Mouse (Mus musculus) forebrain, embryonic 14.5 days (tissue): ENCODE data around the gene Itga4. TPM values are rescaled to one million over a fixed set of nuclear protein-coding genes. Genes with fewer than 3 reads are reported as not detected.

Experiments
- ATAC-seq: fragments of 200-750 bp; cut with Nextera tagmentation; 2 replicates; pipeline ENCODE4 v1.8.0; 2017; ENCODE audit warnings: mild to moderate bottlenecking, moderate library complexity
- DNase-seq: peaks from one replicate; pipeline ENCODE4 v3.0.0-alpha.2; 2015; ENCODE audit warnings: low spot score
- H3K27ac ChIP-seq: fragments of 300-500 bp; sonication (generic); 2 replicates; pipeline ENCODE4 v1.5.1; 2014; ENCODE audit warnings: low read depth, mild to moderate bottlenecking, control low read depth, low read length, moderate library complexity
- H3K27me3 ChIP-seq: fragments of 300-500 bp; sonication (generic); replicated peaks from 2 replicates; pipeline ENCODE4 v1.6.1; 2014; ENCODE audit warnings: low read length, control low read depth, mixed read lengths; ENCODE audit not compliant: control insufficient read depth, insufficient read depth
- H3K36me3 ChIP-seq: fragments of 300-500 bp; sonication (generic); 2 replicates; pipeline ENCODE4 v1.6.1; 2014; ENCODE audit warnings: low read length, control low read depth; ENCODE audit not compliant: control insufficient read depth, insufficient read depth
- H3K4me1 ChIP-seq: fragments of 300-500 bp; sonication (generic); 2 replicates; pipeline ENCODE4 v1.6.1; 2014; ENCODE audit warnings: antibody characterized with exemption, low read length, control low read depth; ENCODE audit not compliant: control insufficient read depth, insufficient read depth
- H3K4me2 ChIP-seq: fragments of 300-500 bp; sonication (generic); 2 replicates; pipeline ENCODE4 v1.6.1; 2014; ENCODE audit warnings: mild to moderate bottlenecking, control low read depth, low read length
- H3K4me3 ChIP-seq: fragments of 300-500 bp; sonication (generic); 2 replicates; pipeline ENCODE4 v1.5.1; 2014; ENCODE audit warnings: low read depth, low read length, control low read depth
- H3K9ac ChIP-seq: fragments of 300-500 bp; sonication (generic); 2 replicates; pipeline ENCODE4 v1.6.1; 2014; ENCODE audit warnings: mild to moderate bottlenecking, low read length, control low read depth, moderate library complexity
- H3K9me3 ChIP-seq: fragments of 300-500 bp; sonication (generic); replicated peaks from 2 replicates; pipeline ENCODE4 v1.6.1; 2016; ENCODE audit warnings: low read length, control low read depth, mixed read lengths; ENCODE audit not compliant: control insufficient read depth
- WGBS: fragments of 180-500 bp; shearing (Covaris S2); extraction: QIAGEN DNeasy Blood & Tissue Kit; methylation state at CpG from one replicate; pipeline ENCODE4 v1.1.7; 2014; 5-methylcytosine and 5-hydroxymethylcytosine counted together
- polyA plus RNA-seq: library from polyadenylated mRNA; unstranded; fragments of >200 nt; fragmentation: Nextera tagmentation; extraction: Ambion mirVana; gene quantifications from 2 replicates; pipeline ENCODE4 v1.2.1, GENCODE M21; 2014

Itga4 gene
- polyA plus RNA-seq, 1 experiment from 2014 or later, result 2.4 TPM

GRCm38 (mm10) chr2:79278581-79278980 is 23.4 kb downstream of the Itga4 start:
- H3K4me3 ChIP-seq, result no peak overlapping the region

GRCm38 (mm10) chr2:79284206-79284605 is 29.0 kb downstream of the Itga4 start:
- Histone ChIP-seq H3K9ac (no peak overlapping the region), H3K9me3 (no peaks in the 10 kb centered on the region), H3K27me3 (no peaks in the 10 kb centered on the region), H3K4me3 (no peak overlapping the region), H3K4me2 (no peak overlapping the region), H3K36me3 (no peaks in the 10 kb centered on the region), H3K4me1 (no peaks in the 10 kb centered on the region), H3K27ac (no peak overlapping the region)
- DNase-seq (no peak), ATAC-seq (no peak)
- WGBS, result 79% methylated on average over 4 of the region's 4 CpGs

More at GRCm38 (mm10) chr2:79278581-79278980, 23.4 kb downstream of the Itga4 start:
- Histone ChIP-seq H3K27me3 (no peaks in the 10 kb centered on the region), H3K4me2 (no peak overlapping the region), H3K9ac (no peak overlapping the region), H3K27ac (no peak overlapping the region), H3K4me1 (no peaks in the 10 kb centered on the region), H3K9me3 (no peaks in the 10 kb centered on the region), H3K36me3 (no peaks in the 10 kb centered on the region)
- no peak for ATAC-seq
- no peak for DNase-seq

- WGBS, result 82% methylated on average over 1 of the region's 1 CpGs
- no peaks in the 10 kb centered on the region for H3K9me3 ChIP-seq
- DNase-seq (no peak), ATAC-seq (no peak)
- H3K9ac ChIP-seq, result no peak overlapping the region
- H3K27me3 ChIP-seq, result no peaks in the 10 kb centered on the region
- H3K4me1 ChIP-seq, result no peaks in the 10 kb centered on the region
- no peak overlapping the region for H3K27ac ChIP-seq
- H3K4me3 ChIP-seq, result no peak overlapping the region
- no peak overlapping the region for H3K4me2 ChIP-seq
- no peaks in the 10 kb centered on the region for H3K36me3 ChIP-seq
Observed at GRCm38 (mm10) chr2:79290149-79290548, 34.9 kb downstream of the Itga4 start.

- DNase-seq, result no peak
- no peaks in the 10 kb centered on the region for H3K27me3 ChIP-seq
- no peaks in the 10 kb centered on the region for H3K4me1 ChIP-seq
- no peak overlapping the region for H3K9ac ChIP-seq
- H3K4me3 ChIP-seq, result no peak overlapping the region
- H3K4me2 ChIP-seq, result no peak overlapping the region
- H3K36me3 ChIP-seq, result no peaks in the 10 kb centered on the region
- no peaks in the 10 kb centered on the region for H3K9me3 ChIP-seq
- no peak overlapping the region for H3K27ac ChIP-seq
- WGBS, result 64% methylated on average over 8 of the region's 8 CpGs
- no peak for ATAC-seq
Observed at GRCm38 (mm10) chr2:79291922-79292321, 36.7 kb downstream of the Itga4 start.

GRCm38 (mm10) chr2:79292431-79292830 is 37.2 kb downstream of the Itga4 start:
- DNase-seq, result no peak
- Histone ChIP-seq H3K36me3 (no peaks in the 10 kb centered on the region), H3K9me3 (no peaks in the 10 kb centered on the region), H3K4me2 (no peak overlapping the region), H3K4me1 (no peaks in the 10 kb centered on the region), H3K27me3 (no peaks in the 10 kb centered on the region), H3K4me3 (no peak overlapping the region), H3K9ac (no peak overlapping the region), H3K27ac (no peak overlapping the region)
- 53% methylated on average over 6 of the region's 6 CpGs for WGBS
- no peak for ATAC-seq

- Histone ChIP-seq H3K27me3 (no peaks in the 10 kb centered on the region), H3K4me2 (no peak overlapping the region), H3K36me3 (no peaks in the 10 kb centered on the region), H3K9ac (no peak overlapping the region), H3K27ac (no peak overlapping the region), H3K9me3 (no peaks in the 10 kb centered on the region), H3K4me1 (no peaks in the 10 kb centered on the region), H3K4me3 (no peak overlapping the region)
- DNase-seq (no peak), ATAC-seq (no peak)
Observed at GRCm38 (mm10) chr2:79302398-79302797, 47.2 kb downstream of the Itga4 start.

- Histone ChIP-seq H3K4me3 (no peak overlapping the region), H3K9me3 (no peaks in the 10 kb centered on the region), H3K27me3 (no peaks in the 10 kb centered on the region), H3K36me3 (no peaks in the 10 kb centered on the region), H3K4me2 (no peak overlapping the region), H3K9ac (no peak overlapping the region), H3K4me1 (0 out of 2 replicates have a peak, but pooled peaks cover 6% of the 10 kb centered on the region), H3K27ac (no peak overlapping the region)
- WGBS, result 53% methylated on average over 4 of the region's 4 CpGs
- ATAC-seq, result peak; percentile 53; the same call in 1 of the 2 replicates
- DNase-seq, result peak; percentile 43
Observed at GRCm38 (mm10) chr2:79307549-79307948, 52.3 kb downstream of the Itga4 start.

GRCm38 (mm10) chr2:79309454-79310118 is 54.4 kb downstream of the Itga4 start:
- DNase-seq (peak; percentile 80), ATAC-seq (peak; percentile 83)

GRCm38 (mm10) chr2:79312499-79312898 is 57.3 kb downstream of the Itga4 start:
- no peak overlapping the region for H3K9ac ChIP-seq
- WGBS, result 63% methylated on average over 4 of the region's 4 CpGs
- H3K9me3 ChIP-seq, result no peaks in the 10 kb centered on the region
- no peak overlapping the region for H3K4me3 ChIP-seq
- ATAC-seq, result no peak
- no peaks in the 10 kb centered on the region for H3K36me3 ChIP-seq
- H3K4me2 ChIP-seq, result no peak overlapping the region
- H3K27me3 ChIP-seq, result no peaks in the 10 kb centered on the region
- H3K4me1 ChIP-seq, result peaks cover 9% of the 10 kb centered on the region; the same call in 1 of the 2 replicates
- peak; percentile 49 for DNase-seq
- no peak overlapping the region for H3K27ac ChIP-seq

More at GRCm38 (mm10) chr2:79309454-79310118, 54.4 kb downstream of the Itga4 start:
- no peaks in the 10 kb centered on the region for H3K27me3 ChIP-seq
- no peaks in the 10 kb centered on the region for H3K36me3 ChIP-seq
- no peak overlapping the region for H3K9ac ChIP-seq
- H3K27ac ChIP-seq, result peak overlapping the region; percentile 63; the same call in 1 of the 2 replicates
- 57% methylated on average over 13 of the region's 13 CpGs for WGBS
- H3K9me3 ChIP-seq, result no peaks in the 10 kb centered on the region
- no peak overlapping the region for H3K4me3 ChIP-seq
- 0 out of 2 replicates have a peak, but pooled peaks cover 6% of the 10 kb centered on the region for H3K4me1 ChIP-seq
- H3K4me2 ChIP-seq, result no peak overlapping the region; the same call in 1 of the 2 replicates
